Mouse (Mus musculus) heart, postnatal 14 days (tissue): ENCODE data around the gene Nmnat3. TPM values are rescaled to one million over a fixed set of nuclear protein-coding genes. Genes with fewer than 3 reads are reported as not detected.

Experiments
- DNase-seq, 2 experiments: peaks; one replicate each; pipeline ENCODE4 v3.0.0; 2021 to 2022
- intact Hi-C: fragments of 180-260 bp; cut with DNase I; formaldehyde crosslinking; loops from one replicate; pipeline ENCODE4 v1.15.1; 2025
- total RNA-seq, 2 experiments: library from RNA; stranded (reverse); gene quantifications; 2 replicates each; pipeline ENCODE4 v1.2.3; 2021

Nmnat3 gene
- total RNA-seq, 2 experiments from 2014 or later: 9.2 to 11.2 TPM

- intact Hi-C loops: no loop called here
- DNase-seq: no peak
Observed at GRCm38 (mm10) chr9:98445359-98446149, 158.3 kb downstream of the Nmnat3 start.

GRCm38 (mm10) chr9:98450976-98451375, 163.7 kb downstream of the Nmnat3 start:
- DNase-seq: no peak
- intact Hi-C loops: no loop called here

GRCm38 (mm10) chr9:98466709-98467108, 179.5 kb downstream of the Nmnat3 start:
- no peak for DNase-seq
- intact Hi-C loops: no loop called here

Other genes with a start within 250 kb of the Nmnat3 start
- 1 to 10 TPM; 7.6 to 8.2 TPM for gene Rbp1, start 135.5 kb downstream of the Nmnat3 start, total RNA-seq
- gene Rbp2, start 198.7 kb downstream of the Nmnat3 start, total RNA-seq: not detected